Mouse (Mus musculus): Measurements from ENCODE around the gene Mpzl2. TPM values are rescaled to one million over a fixed set of nuclear protein-coding genes. Genes with fewer than 3 reads are reported as not detected.
"Not testable (repeated sequence)": the region's sequence is repeated elsewhere in the genome, so short reads cannot be mapped to it uniquely, and the experiment has no call there.

Mpzl2 gene
- polyA plus RNA-seq, 1 experiment from 2014 or later: 0.77 TPM

DNA sequence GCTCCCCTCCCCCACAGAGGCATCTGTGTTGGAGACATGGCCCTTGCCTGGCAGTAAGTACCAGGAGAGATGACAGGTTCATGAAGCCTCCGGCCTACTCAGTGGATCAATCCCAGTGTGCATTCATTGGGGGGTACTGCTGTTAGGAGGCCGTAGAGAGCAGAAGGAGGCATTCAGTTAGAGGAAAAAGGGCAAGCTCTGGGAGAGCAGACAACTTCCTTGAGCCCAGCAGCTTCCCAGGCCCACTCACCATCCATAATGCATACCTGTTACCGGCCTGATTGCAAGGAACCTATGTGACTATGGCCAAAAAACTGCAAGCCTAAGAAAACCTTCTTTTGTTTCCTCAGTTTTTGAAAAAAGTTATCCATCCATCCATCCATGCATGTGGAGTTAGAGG lies 5.1 kb upstream of the Mpzl2 start:
- no peaks in the 10 kb centered on the region for H3K36me3 ChIP-seq
- H3K27ac ChIP-seq (replicated peaks): no peak overlapping the region
- WGBS: 77% methylated on average over 3 of the region's 3 CpGs
- peaks cover 28% of the 10 kb centered on the region for H3K27me3 ChIP-seq (replicated peaks)
- no peak for ATAC-seq (ENCODE audit: low FRiP score)
- no peak overlapping the region for H3K9ac ChIP-seq (replicated peaks)
- no peaks in the 10 kb centered on the region for H3K9me3 ChIP-seq (replicated peaks)
- no peaks in the 10 kb centered on the region for H3K4me1 ChIP-seq
- H3K4me2 ChIP-seq: no peak overlapping the region
- no peak overlapping the region for H3K4me3 ChIP-seq (replicated peaks)

DNA sequence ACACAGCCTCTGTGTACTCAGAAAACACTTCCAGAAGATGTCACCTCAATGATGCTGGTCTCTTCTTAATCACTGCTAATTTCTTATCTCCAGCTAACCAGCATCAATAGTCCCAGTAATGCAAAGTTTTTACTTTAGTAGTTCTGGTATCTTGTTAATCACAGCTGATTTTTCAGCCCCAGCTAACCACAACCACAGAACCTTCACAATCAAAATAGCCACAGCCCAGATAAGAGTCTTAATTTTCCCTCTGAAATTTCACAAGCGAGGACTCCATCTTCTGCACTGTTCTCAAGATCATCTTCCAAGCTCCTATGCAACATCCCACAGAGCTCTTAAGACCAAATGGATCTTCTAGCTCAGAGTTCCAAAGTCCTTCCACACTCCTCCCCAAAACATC lies 1.8 kb upstream of the Mpzl2 start:
- H3K27me3 ChIP-seq (replicated peaks): peaks cover 60% of the 10 kb centered on the region
- H3K9ac ChIP-seq (replicated peaks); H3K27ac ChIP-seq (replicated peaks); H3K9me3 ChIP-seq (replicated peaks); H3K36me3 ChIP-seq; ATAC-seq (ENCODE audit: low FRiP score); H3K4me3 ChIP-seq (replicated peaks); H3K4me2 ChIP-seq: not testable (repeated sequence)
- WGBS: 95% methylated on average over 1 of the region's 1 CpGs
- peaks cover 13% of the 10 kb centered on the region for H3K4me1 ChIP-seq

DNA sequence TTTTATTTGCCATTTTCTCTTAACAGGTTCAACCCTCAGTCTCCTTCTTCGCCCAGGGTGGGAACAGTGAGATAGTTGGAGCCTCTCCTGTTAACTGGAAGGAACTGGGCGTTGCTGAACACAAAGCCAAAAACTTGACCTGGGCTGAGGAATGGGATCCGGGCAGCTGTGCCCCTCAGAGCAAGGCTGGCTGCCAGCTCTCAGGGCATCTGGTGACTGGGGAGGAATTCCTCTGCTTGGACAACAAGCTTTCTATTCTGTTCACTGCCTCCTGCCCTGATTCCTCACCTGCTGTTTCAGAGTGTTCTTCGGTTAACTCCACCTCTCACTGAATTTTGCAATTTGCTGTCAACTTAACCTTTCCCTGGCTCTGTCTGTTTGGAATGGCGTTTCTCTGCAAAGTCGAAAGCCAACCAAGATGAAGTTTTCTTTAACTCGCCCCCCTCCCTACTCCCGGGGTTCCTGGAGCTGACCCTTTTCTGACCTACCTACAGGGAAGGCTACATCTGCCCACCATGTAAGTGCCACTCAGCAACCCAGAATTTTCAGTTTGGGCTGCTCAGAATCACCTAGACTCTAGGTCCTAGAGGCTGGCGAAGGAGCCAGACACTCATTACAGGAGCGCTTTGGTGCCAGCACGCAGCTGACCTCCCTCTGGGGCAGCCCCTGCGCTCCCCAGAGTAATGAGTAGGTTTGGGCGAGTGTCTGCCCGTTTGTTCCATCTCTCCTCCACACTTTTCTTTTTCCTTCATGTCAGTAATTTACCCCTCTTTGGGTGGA lies 657 bp downstream of the Mpzl2 start:
- Histone ChIP-seq H3K36me3 (no peaks in the 10 kb centered on the region), H3K9ac (replicated peaks) (no peak overlapping the region), H3K9me3 (replicated peaks) (no peaks in the 10 kb centered on the region), H3K4me2 (peak overlapping the region; percentile 27), H3K27ac (replicated peaks) (no peak overlapping the region), H3K27me3 (replicated peaks) (peaks cover 78% of the 10 kb centered on the region), H3K4me3 (replicated peaks) (no peak overlapping the region), H3K4me1 (peaks cover 13% of the 10 kb centered on the region)
- ATAC-seq (ENCODE audit: low FRiP score): no peak
- WGBS: 19% methylated on average over 14 of the region's 14 CpGs

DNA sequence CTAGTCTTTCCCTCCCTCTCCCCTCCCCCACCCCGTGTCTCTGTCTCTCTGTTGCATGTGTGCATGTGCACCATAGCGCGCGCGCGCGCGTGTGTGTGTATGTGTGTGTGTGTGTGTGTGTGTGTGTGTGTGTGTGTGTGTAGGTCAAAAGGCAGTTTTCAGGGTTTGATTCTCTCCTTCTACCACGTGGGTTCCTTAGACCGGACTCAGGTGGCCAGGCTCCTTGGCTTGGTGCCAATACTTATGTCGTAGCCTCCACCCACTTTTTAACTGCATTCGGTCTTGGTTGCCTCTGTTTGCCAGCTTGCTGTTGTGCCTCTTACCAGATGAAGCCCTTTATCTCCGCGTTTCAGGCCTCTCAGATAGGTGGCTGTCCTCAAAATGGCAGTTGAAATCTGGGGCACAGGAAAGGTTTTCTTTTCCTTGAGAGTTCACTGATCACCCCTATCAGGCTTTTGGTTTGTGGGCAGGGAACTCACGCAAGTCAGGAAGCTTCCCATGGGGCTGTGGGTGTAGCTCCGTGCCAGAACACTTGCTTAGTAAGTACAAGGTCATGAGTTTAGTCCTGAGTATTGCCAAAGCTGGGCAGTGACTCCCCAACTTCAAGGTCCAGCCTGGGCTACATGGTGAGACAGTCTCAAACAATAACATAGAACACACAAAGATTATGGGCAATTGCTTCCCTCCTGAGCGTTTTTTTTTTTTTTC lies 1.7 kb downstream of the Mpzl2 start:
- H3K9ac ChIP-seq (replicated peaks): no peak overlapping the region
- no peak for ATAC-seq (ENCODE audit: low FRiP score)
- H3K36me3 ChIP-seq: no peaks in the 10 kb centered on the region
- H3K9me3 ChIP-seq (replicated peaks): no peaks in the 10 kb centered on the region
- 30% methylated on average over 17 of the region's 17 CpGs for WGBS
- H3K4me2 ChIP-seq: peak overlapping the region; percentile 27
- H3K27me3 ChIP-seq (replicated peaks): peaks cover 76% of the 10 kb centered on the region
- peaks cover 13% of the 10 kb centered on the region for H3K4me1 ChIP-seq
- H3K27ac ChIP-seq (replicated peaks): no peak overlapping the region
- no peak overlapping the region for H3K4me3 ChIP-seq (replicated peaks)

DNA sequence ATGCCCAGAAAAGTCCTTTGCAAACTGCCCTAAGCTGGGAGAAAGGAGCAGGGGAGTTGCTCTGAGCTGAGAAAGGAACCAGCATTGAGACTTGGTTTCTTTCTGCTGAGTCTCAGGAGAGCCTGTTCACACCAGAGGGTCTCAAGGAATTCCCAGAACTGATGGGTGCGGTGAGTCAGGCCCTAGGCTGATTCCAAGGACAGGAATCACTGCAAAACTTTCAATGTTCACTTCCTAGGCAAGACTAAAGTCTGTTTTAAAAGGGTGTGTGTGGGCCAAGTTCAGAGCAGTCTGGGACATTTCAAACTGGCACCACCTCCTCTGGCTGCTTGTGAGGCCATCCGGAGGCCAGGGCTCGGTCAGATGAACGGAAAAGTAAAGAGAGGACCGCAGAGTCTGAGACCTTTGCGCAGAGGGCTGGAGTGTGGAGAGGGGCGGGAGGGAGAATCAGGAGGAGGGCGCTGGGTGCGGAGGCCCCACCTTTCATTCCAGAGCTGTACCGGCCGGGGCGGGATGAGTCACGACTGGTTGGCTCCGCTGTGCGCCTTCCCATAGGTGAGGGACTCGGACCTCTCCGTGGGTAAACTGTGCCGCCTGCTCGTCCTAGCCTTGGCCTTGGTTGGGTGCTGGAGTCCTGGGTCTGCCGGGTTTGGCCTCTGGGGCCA lies 2.6 kb downstream of the Mpzl2 start:
- Histone ChIP-seq H3K36me3 (no peaks in the 10 kb centered on the region), H3K9ac (replicated peaks) (no peak overlapping the region), H3K4me2 (peak overlapping the region; percentile 30), H3K27ac (replicated peaks) (no peak overlapping the region), H3K4me3 (replicated peaks) (0 out of 2 replicates have a peak overlapping the region, but pooled peaks have one; percentile 8), H3K9me3 (replicated peaks) (no peaks in the 10 kb centered on the region), H3K27me3 (replicated peaks) (peaks cover 74% of the 10 kb centered on the region), H3K4me1 (peaks cover 13% of the 10 kb centered on the region)
- 3% methylated on average over 20 of the region's 20 CpGs for WGBS
- ATAC-seq (ENCODE audit: low FRiP score): no peak

DNA sequence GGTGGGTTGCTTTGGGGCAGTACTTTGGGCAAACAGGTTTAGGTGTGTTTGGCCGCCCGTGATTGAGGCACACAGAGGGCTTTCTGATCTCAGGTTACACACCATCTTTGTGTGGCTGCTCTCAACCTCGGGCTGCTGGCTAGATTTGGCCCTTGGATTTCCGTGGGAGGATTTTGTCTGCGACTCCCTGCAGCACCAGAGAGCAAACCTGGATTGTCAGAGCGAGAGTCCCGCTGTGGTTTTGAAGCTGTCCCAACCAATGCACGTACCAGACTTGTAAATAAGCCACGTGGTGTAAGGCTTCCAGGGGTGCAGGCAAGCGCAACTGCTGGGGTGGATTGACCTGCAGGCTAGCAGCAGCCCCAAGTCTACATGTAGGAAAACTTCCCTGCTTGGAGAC lies 3.3 kb downstream of the Mpzl2 start:
- no peak overlapping the region for H3K27ac ChIP-seq (replicated peaks)
- ATAC-seq (ENCODE audit: low FRiP score): no peak
- no peak overlapping the region for H3K9ac ChIP-seq (replicated peaks)
- H3K4me2 ChIP-seq: peak overlapping the region; percentile 30
- peaks cover 13% of the 10 kb centered on the region for H3K4me1 ChIP-seq
- peaks cover 69% of the 10 kb centered on the region for H3K27me3 ChIP-seq (replicated peaks)
- H3K4me3 ChIP-seq (replicated peaks): 0 out of 2 replicates have a peak overlapping the region, but pooled peaks have one; percentile 8
- no peaks in the 10 kb centered on the region for H3K9me3 ChIP-seq (replicated peaks)
- under 1% methylated on average over 10 of the region's 10 CpGs for WGBS
- no peaks in the 10 kb centered on the region for H3K36me3 ChIP-seq

DNA sequence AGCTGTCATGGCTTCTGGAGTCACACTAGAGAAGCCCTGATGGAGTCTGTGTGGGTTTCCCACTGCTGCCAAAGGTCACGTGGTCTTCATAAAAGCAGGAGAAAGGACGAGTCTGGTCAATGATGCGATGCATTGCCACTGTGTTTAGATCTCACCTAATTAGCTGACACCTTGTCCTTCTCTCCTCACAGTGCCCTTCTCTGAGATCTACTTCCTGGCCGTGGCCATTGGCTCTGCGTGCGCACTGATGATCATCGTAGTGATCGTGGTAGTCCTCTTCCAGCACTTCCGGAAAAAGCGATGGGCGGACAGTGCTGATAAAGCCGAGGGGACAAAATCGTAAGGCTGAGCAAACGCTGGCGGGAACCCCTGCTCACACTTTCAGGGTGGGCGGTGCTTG lies 7.4 kb downstream of the Mpzl2 start:
- Histone ChIP-seq H3K4me1 (peaks cover 6% of the 10 kb centered on the region), H3K4me2 (no peak overlapping the region), H3K27me3 (replicated peaks) (peaks cover 46% of the 10 kb centered on the region), H3K9me3 (replicated peaks) (no peaks in the 10 kb centered on the region), H3K9ac (replicated peaks) (no peak overlapping the region), H3K4me3 (replicated peaks) (no peak overlapping the region), H3K27ac (replicated peaks) (no peak overlapping the region), H3K36me3 (no peaks in the 10 kb centered on the region)
- ATAC-seq (ENCODE audit: low FRiP score): no peak
- WGBS: 92% methylated on average over 16 of the region's 16 CpGs

DNA sequence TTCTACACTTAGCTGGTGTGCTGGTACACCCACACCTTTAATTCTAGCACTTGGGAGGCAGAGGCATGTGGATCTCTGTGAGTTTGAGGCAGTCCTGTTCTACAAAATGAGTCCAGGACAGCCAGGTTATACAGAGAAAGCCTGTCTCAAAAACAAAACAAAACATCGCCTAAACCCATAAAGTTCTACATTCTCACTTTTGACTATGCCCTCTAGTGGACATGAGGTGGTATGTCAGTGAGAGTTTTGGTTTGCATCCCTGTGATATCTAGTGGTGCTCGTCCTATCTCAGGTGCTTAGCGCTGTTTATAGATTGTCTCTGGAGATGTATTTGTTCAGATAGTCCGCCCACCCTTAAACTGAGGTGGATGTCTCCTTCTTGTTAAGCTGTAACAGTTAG lies 8.9 kb downstream of the Mpzl2 start:
- Histone ChIP-seq H3K9ac (replicated peaks) (no peak overlapping the region), H3K4me2 (no peak overlapping the region), H3K27me3 (replicated peaks) (peaks cover 41% of the 10 kb centered on the region), H3K27ac (replicated peaks) (no peak overlapping the region), H3K9me3 (replicated peaks) (no peaks in the 10 kb centered on the region), H3K4me1 (no peaks in the 10 kb centered on the region), H3K36me3 (no peaks in the 10 kb centered on the region), H3K4me3 (replicated peaks) (no peak overlapping the region)
- 27% methylated on average over 4 of the region's 4 CpGs for WGBS
- ATAC-seq (ENCODE audit: low FRiP score): no peak

DNA sequence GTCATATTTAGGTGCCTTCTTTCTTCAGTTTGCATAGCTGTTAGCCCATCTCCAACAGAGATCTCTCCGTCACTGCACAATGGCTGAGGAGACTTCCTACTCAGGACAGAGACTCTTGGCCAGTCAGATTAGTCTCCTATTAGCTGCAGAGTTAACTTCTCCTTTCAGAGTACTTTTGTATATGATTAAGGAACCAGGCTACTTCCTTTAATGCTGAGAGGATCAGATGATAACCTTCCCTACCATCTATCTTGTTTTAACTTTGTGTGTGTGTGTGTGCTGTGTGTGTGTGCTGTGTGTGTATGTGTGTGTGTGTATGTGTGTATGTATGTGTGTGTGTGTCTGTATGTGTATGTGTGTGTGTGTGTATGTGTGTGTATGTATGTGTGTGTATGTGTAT lies 10.1 kb downstream of the Mpzl2 start:
- H3K4me1 ChIP-seq: peaks cover 4% of the 10 kb centered on the region; the same call in 1 of the 2 replicates
- H3K9me3 ChIP-seq (replicated peaks): no peaks in the 10 kb centered on the region
- H3K4me2 ChIP-seq: no peak overlapping the region
- no peak overlapping the region for H3K9ac ChIP-seq (replicated peaks)
- H3K27me3 ChIP-seq (replicated peaks): peaks cover 30% of the 10 kb centered on the region
- no peak for ATAC-seq (ENCODE audit: low FRiP score)
- no peaks in the 10 kb centered on the region for H3K36me3 ChIP-seq
- 79% methylated on average over 1 of the region's 1 CpGs for WGBS
- no peak overlapping the region for H3K4me3 ChIP-seq (replicated peaks)
- no peak overlapping the region for H3K27ac ChIP-seq (replicated peaks)

DNA sequence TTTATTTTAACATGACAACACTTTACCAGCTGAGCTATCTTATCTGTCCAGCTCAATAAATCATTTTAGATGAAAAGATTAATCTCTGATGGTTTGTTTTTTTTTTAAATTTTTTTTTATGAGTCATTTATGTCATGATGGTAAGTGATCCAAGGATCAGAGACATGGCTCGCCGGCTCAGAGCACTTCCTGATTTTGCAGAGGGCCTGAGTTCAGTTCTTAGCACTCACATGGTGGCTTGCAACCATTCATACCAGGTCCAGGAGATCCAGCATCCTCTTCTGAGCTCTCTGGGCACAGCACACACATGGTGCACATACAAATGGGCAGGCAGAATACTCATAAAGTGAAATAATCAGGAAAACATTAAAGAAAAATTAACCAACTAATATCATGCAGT lies 10.7 kb downstream of the Mpzl2 start:
- no peak for ATAC-seq (ENCODE audit: low FRiP score)
- H3K4me1 ChIP-seq: peaks cover 4% of the 10 kb centered on the region; the same call in 1 of the 2 replicates
- H3K36me3 ChIP-seq: no peaks in the 10 kb centered on the region
- H3K4me3 ChIP-seq (replicated peaks): no peak overlapping the region
- peaks cover 26% of the 10 kb centered on the region for H3K27me3 ChIP-seq (replicated peaks)
- H3K9ac ChIP-seq (replicated peaks): no peak overlapping the region
- H3K9me3 ChIP-seq (replicated peaks): no peaks in the 10 kb centered on the region
- H3K4me2 ChIP-seq: no peak overlapping the region
- no peak overlapping the region for H3K27ac ChIP-seq (replicated peaks)
- WGBS: 96% methylated on average over 2 of the region's 2 CpGs

DNA sequence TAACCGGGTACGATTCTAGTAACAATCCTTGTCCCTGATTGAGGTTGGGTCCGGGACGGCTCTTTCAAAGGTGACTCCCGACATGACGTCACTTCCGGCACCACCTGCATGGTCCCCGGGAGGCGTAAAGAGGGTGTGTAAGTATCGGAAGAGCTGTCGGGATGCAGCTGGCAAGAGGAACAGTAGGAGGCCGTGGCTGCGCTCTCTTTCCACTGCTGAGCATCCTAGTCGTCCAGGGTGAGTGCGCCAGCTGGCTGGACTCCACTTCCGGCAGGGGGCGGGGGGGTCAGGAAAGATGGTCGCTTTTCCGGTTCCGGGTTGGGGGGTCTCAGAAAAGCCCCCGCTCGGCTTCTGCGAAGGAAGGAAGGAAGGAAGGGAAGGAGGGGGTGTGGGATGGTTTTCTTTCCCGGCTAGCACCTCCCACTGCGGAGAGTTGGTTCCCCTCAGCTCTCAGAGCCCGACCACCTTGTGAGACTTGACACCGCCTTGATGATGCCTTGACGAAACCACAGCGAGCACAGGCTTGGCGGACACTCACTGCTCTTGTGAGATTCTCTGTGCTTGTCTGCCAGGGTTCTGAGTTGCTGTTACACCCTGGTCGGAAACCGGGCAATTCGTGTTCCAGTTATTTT lies 15.6 kb downstream of the Mpzl2 start, which contains the start of gene Mpzl3:
TSS of gene Mpzl3 (plus strand) at position 105 of the 632 bp plus-strand sequence.
- no peaks in the 10 kb centered on the region for H3K9me3 ChIP-seq (replicated peaks)
- peak within 1 kb of the TSS; percentile 78 for H3K4me2 ChIP-seq
- peak; percentile 99 for ATAC-seq (ENCODE audit: low FRiP score)
- under 1% methylated on average over 33 of the region's 33 CpGs for WGBS
- H3K27me3 ChIP-seq (replicated peaks): peaks cover 47% of the 10 kb centered on the region
- peak within 1 kb of the TSS; percentile 63 for H3K9ac ChIP-seq (replicated peaks)
- peak within 1 kb of the TSS; percentile 100 for H3K27ac ChIP-seq (replicated peaks)
- H3K4me3 ChIP-seq (replicated peaks): peak within 1 kb of the TSS; percentile 68
- no peaks in the 10 kb centered on the region for H3K36me3 ChIP-seq
- peaks cover 7% of the 10 kb centered on the region; the same call in 1 of the 2 replicates for H3K4me1 ChIP-seq

All from neural tube, embryonic 15.5 days (tissue).